Mouse (Mus musculus) brain, embryonic 14.5 days (tissue): ENCODE measurements around the gene Atg4a.

Source experiments
- CTCF ChIP-seq: fragments of 200-500 bp; IDR thresholded peaks from 2 replicates; pipeline ENCODE4 v1.5.1; 2012; ENCODE audit warnings: inconsistent platforms, mild to moderate bottlenecking, moderate library complexity, borderline replicate concordance; ENCODE audit not compliant: insufficient read depth, insufficient read length; ENCODE audit errors: extremely low read depth
- POLR2A ChIP-seq: fragments of 200-500 bp; IDR thresholded peaks from 2 replicates; pipeline ENCODE4 v1.6.1; 2012; ENCODE audit warnings: mild to moderate bottlenecking, inconsistent platforms, borderline replicate concordance; ENCODE audit not compliant: poor library complexity, insufficient read depth, insufficient read length, severe bottlenecking; ENCODE audit errors: extremely low read depth

GRCm38 (mm10) chrX:140984795-140985194 lies 28.1 kb downstream of the Atg4a start:
- TF ChIP-seq POLR2A (no peak), CTCF (no peak)
